Comparison of ENCODE assay signal across 9 mouse cellular contexts in genomic region chr1:58296278-58296677, GRCm38 (mm10). TPM values are rescaled to one million over a fixed set of nuclear protein-coding genes. Genes with fewer than 3 reads are reported as not detected.
DNase-seq lines count a peak whose midpoint lies in the region; TF ChIP-seq lines count a peak whose summit lies in the region.
"Had no signal": no experiment of that assay in that cellular context is flagged by ENCODE, and none has a peak within 500 bp of the region (broad histone marks: within the 10 kb centered on the region; RNA-seq: fewer than 3 reads in every experiment).

No protein-coding gene starts in this region.

- H3K4me1 ChIP-seq in E14TG2a.4 (replicated peaks; ENCODE audit: low read depth, low read length) = peaks cover 15% of the 10 kb centered on the region
- H3K4me1 ChIP-seq in forebrain, embryonic 10.5 days = peaks cover 3% of the 10 kb centered on the region; the same call in 1 of the 2 replicates
- H3K4me1 ChIP-seq: heart, embryonic 15.5 days had no signal

- peak; percentile 32 to 40 for DNase-seq in adrenal gland, postnatal 4 days (ENCODE audit: low spot score in 2 of 2)
- peak; percentile 59 for DNase-seq in forebrain, embryonic 10.5 days (ENCODE audit: extremely low spot score, low spot score)
- DNase-seq in heart, postnatal 4 days = peak; percentile 80
- peak; percentile 63 to 65 for DNase-seq in layer of hippocampus, adult 2 months (ENCODE audit: low spot score in 2 of 2)
- peak; percentile 81 for DNase-seq in lung, postnatal 14 days
- peak; percentile 69 for DNase-seq in ovary, postnatal 36 days (ENCODE audit: low spot score)
- DNase-seq in thymus, postnatal 14 days = peak; percentile 78

- H3K27ac ChIP-seq in forebrain, embryonic 10.5 days = no peak overlapping the region
- no peak overlapping the region for H3K27ac ChIP-seq in layer of hippocampus, adult 2 months
- H3K27ac ChIP-seq: heart, embryonic 15.5 days had no signal

- 7% methylated on average over 7 of the region's 7 CpGs for WGBS in forebrain, embryonic 10.5 days

- H3K9me3 ChIP-seq in E14TG2a.4 (ENCODE audit: low read length) = no peaks in the 10 kb centered on the region
- H3K9me3 ChIP-seq in forebrain, embryonic 10.5 days = no peaks in the 10 kb centered on the region
- H3K9me3 ChIP-seq: heart, embryonic 15.5 days had no signal

- TF ChIP-seq CTCF in E14TG2a.4 (conservative IDR thresholded peaks at IDR 0.05; ENCODE audit: low read length) = peak; percentile 77
- peak; percentile 96 for TF ChIP-seq CTCF in layer of hippocampus, adult 2 months (conservative IDR thresholded peaks at IDR 0.05)

- H3K36me3 ChIP-seq in E14TG2a.4 (ENCODE audit: insufficient read depth, low read length) = no peaks in the 10 kb centered on the region
- no peaks in the 10 kb centered on the region for H3K36me3 ChIP-seq in forebrain, embryonic 10.5 days (replicated peaks)
- H3K36me3 ChIP-seq: heart, embryonic 15.5 days had no signal

- H3K27me3 ChIP-seq in E14TG2a.4 (ENCODE audit: insufficient read depth, low read length) = peaks cover 2% of the 10 kb centered on the region; the same call in 1 of the 2 replicates
- no peaks in the 10 kb centered on the region for H3K27me3 ChIP-seq in forebrain, embryonic 10.5 days (ENCODE audit: poor library complexity, severe bottlenecking)
- H3K27me3 ChIP-seq: heart, embryonic 15.5 days had no signal

- H3K4me3 ChIP-seq in E14TG2a.4 (replicated peaks; ENCODE audit: low read length) = no peak overlapping the region
- no peak overlapping the region for H3K4me3 ChIP-seq in forebrain, embryonic 10.5 days
- H3K4me3 ChIP-seq in layer of hippocampus, adult 2 months = no peak overlapping the region
- H3K4me3 ChIP-seq: heart, embryonic 15.5 days had no signal

RNA-seq across cellular contexts. Expression of gene Aox2, which starts 18.2 kb away (rescaled TPM):
- total RNA-seq in adrenal gland, postnatal 4 days (2021) = under 1 TPM; 0.11 TPM
- polyA plus RNA-seq in forebrain, embryonic 10.5 days (2016; fragmentation: Nextera tagmentation; extraction: Ambion mirVana) = 0.05 TPM in 1 of 2 replicates, not detected in the other
- total RNA-seq in heart, postnatal 4 days (2021) = under 1 TPM in 1 of 2 experiments, not detected in 1; 0.05 TPM
- total RNA-seq in layer of hippocampus, adult 2 months (2021) = not detected
- polyA plus RNA-seq: heart, embryonic 15.5 days had no signal
